8 mouse cellular contexts compared by ENCODE assay signal in genomic region chr13:20297841-20298240, GRCm38 (mm10).
DNase-seq lines count a peak whose midpoint lies in the region; ATAC-seq and TF ChIP-seq lines count a peak whose summit lies in the region.

No protein-coding gene starts in this region.

- H3K4me1 ChIP-seq in forebrain, embryonic 13.5 days: no peaks in the 10 kb centered on the region
- H3K4me1 ChIP-seq in kidney, embryonic 15.5 days: no peaks in the 10 kb centered on the region
- H3K4me1 ChIP-seq in liver, postnatal 0 days (ENCODE audit: insufficient read depth): no peaks in the 10 kb centered on the region
- no peaks in the 10 kb centered on the region for H3K4me1 ChIP-seq in olfactory bulb, adult 2 months (ENCODE audit: control insufficient read depth, insufficient read depth, low read length)

- TF ChIP-seq CTCF in liver, postnatal 0 days (IDR thresholded peaks at IDR 0.05; ENCODE audit: low read depth): peak; percentile 81
- TF ChIP-seq CTCF in olfactory bulb, adult 2 months (IDR thresholded peaks at IDR 0.05; ENCODE audit: insufficient read depth, low read depth, low read length): peak; percentile 41; the same call in 1 of the 2 replicates

- no peak overlapping the region for H3K27ac ChIP-seq in forebrain, embryonic 13.5 days
- H3K27ac ChIP-seq in kidney, embryonic 15.5 days: no peak overlapping the region
- H3K27ac ChIP-seq in liver, postnatal 0 days (ENCODE audit: low read depth): no peak overlapping the region
- no peak overlapping the region for H3K27ac ChIP-seq in olfactory bulb, adult 2 months (ENCODE audit: insufficient read depth, low read depth, low read length)

- no peak for TF ChIP-seq EP300 in liver, postnatal 0 days (IDR thresholded peaks at IDR 0.05; ENCODE audit: low read depth)

- no peak for TF ChIP-seq POLR2A in olfactory bulb, adult 2 months (IDR thresholded peaks at IDR 0.05; ENCODE audit: insufficient read depth, low read depth, low read length)

- peak; percentile 66 for ATAC-seq in forebrain, embryonic 13.5 days
- ATAC-seq in kidney, embryonic 15.5 days (replicated peaks; ENCODE audit: low FRiP score): 0 out of 2 replicates have a peak, but pooled peaks have one; percentile 56
- no peak for ATAC-seq in liver, postnatal 0 days
- no peak for ATAC-seq in erythroblast, adult 5-6 weeks (replicated peaks; ENCODE audit: low FRiP score, poor library complexity, severe bottlenecking)

- H3K27me3 ChIP-seq in forebrain, embryonic 13.5 days: no peaks in the 10 kb centered on the region
- no peaks in the 10 kb centered on the region for H3K27me3 ChIP-seq in kidney, embryonic 15.5 days
- H3K27me3 ChIP-seq in liver, postnatal 0 days (ENCODE audit: insufficient read depth, low read length): no peaks in the 10 kb centered on the region

- DNase-seq in 3T3-L1 (ENCODE audit: low read depth, low spot score): peak; percentile 85
- DNase-seq in CD8-positive naive resting alpha-beta T cell, adult 2 months (ENCODE audit: low read depth in 2 of 2, low spot score in 2 of 2): peak; percentile 6 to 21
- DNase-seq in c-Kit-positive CD71-negative TER-119-negative erythroid progenitor cells, embryonic 14.5 days (ENCODE audit: low read depth): peak; percentile 65
- peak; percentile 68 for DNase-seq in liver, postnatal 0 days

- no peak overlapping the region for H3K4me3 ChIP-seq in forebrain, embryonic 13.5 days
- no peak overlapping the region for H3K4me3 ChIP-seq in kidney, embryonic 15.5 days (replicated peaks)
- no peak overlapping the region for H3K4me3 ChIP-seq in liver, postnatal 0 days (ENCODE audit: low read depth, low read length)
- no peak overlapping the region for H3K4me3 ChIP-seq in olfactory bulb, adult 2 months (ENCODE audit: insufficient read depth, low read depth, low read length)

- no peaks in the 10 kb centered on the region for H3K9me3 ChIP-seq in forebrain, embryonic 13.5 days (replicated peaks)
- H3K9me3 ChIP-seq in kidney, embryonic 15.5 days (replicated peaks): no peaks in the 10 kb centered on the region
- no peaks in the 10 kb centered on the region for H3K9me3 ChIP-seq in liver, postnatal 0 days (ENCODE audit: low read length)

- H3K36me3 ChIP-seq in forebrain, embryonic 13.5 days (ENCODE audit: poor library complexity, severe bottlenecking): no peaks in the 10 kb centered on the region
- H3K36me3 ChIP-seq in kidney, embryonic 15.5 days: no peaks in the 10 kb centered on the region
- H3K36me3 ChIP-seq in liver, postnatal 0 days (replicated peaks; ENCODE audit: insufficient read depth, low read length): no peaks in the 10 kb centered on the region

- H3K9ac ChIP-seq in forebrain, embryonic 13.5 days: no peak overlapping the region
- H3K9ac ChIP-seq in kidney, embryonic 15.5 days: no peak overlapping the region
- no peak overlapping the region for H3K9ac ChIP-seq in liver, postnatal 0 days (replicated peaks)

- WGBS in forebrain, embryonic 13.5 days: 14% methylated on average over 3 of the region's 3 CpGs
- 19% methylated on average over 3 of the region's 3 CpGs for WGBS in kidney, embryonic 15.5 days
- WGBS in liver, postnatal 0 days (ENCODE audit: insufficient replicate concordance): 31% methylated on average over 3 of the region's 3 CpGs
- 19% methylated on average over 3 of the region's 3 CpGs for WGBS in olfactory bulb, adult 2 months

- H3K4me2 ChIP-seq in forebrain, embryonic 13.5 days: no peak overlapping the region
- H3K4me2 ChIP-seq in kidney, embryonic 15.5 days: no peak overlapping the region
- H3K4me2 ChIP-seq in liver, postnatal 0 days (ENCODE audit: low read depth, low read length): no peak overlapping the region

Comparison
In these comparisons a context has a peak if more than half of its experiments do, and no peak if none do; other contexts are left out.
1. DNase-seq: peak in every context shown above with its lines; median percentile 85 in 3T3-L1; 68 in liver, postnatal 0 days; 65 in c-Kit-positive CD71-negative TER-119-negative erythroid progenitor cells, embryonic 14.5 days; 14 in CD8-positive naive resting alpha-beta T cell, adult 2 months.
2. ATAC-seq: peak in forebrain, embryonic 13.5 days (single experiment) and kidney, embryonic 15.5 days (single experiment); none in liver, postnatal 0 days (single experiment) and erythroblast, adult 5-6 weeks (single experiment).